In the genomic region with DNA sequence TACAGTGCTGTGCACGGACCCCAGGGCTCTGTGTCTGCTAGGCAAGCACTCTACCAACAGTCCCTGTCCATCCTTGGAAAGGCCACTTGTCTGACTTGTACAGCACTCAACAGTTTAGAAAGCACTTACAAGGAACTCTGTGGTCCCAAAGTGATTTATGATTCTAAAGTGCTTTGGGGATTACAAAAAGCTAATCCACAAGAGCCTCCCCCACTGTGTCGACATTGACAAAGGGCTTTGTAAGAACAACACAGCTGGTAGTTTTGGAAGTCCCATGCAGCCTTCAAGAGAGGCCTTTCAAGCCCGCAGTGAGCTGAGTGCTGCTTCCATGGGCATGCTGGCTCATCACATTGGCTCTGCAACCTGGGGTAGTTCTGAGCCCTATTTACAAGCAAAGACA, we compare ENCODE assay signal across 26 mouse cellular contexts. TPM values are rescaled to one million over a fixed set of nuclear protein-coding genes. Genes with fewer than 3 reads are reported as not detected.
DNase-seq lines count a peak whose midpoint lies in the region; ATAC-seq and TF ChIP-seq lines count a peak whose summit lies in the region.
"Had no signal": no experiment of that assay in that cellular context is flagged by ENCODE, and none has a peak within 500 bp of the region (broad histone marks: within the 10 kb centered on the region; RNA-seq: fewer than 3 reads in every experiment).

No protein-coding gene starts in this region.

- H3K9me3 ChIP-seq in liver, postnatal 0 days (ENCODE audit: low read length), result no peaks in the 10 kb centered on the region
- H3K9me3 ChIP-seq in stomach, embryonic 16.5 days (replicated peaks; ENCODE audit: control insufficient read depth, low read length), result no peaks in the 10 kb centered on the region
- no peaks in the 10 kb centered on the region for H3K9me3 ChIP-seq in forebrain, embryonic 16.5 days (ENCODE audit: control insufficient read depth, low read length)
- H3K9me3 ChIP-seq: embryonic facial prominence, embryonic 15.5 days; forebrain, embryonic 15.5 days; kidney, embryonic 15.5 days; liver, embryonic 12.5 days; midbrain, embryonic 15.5 days; neural tube, embryonic 12.5 days; stomach, embryonic 15.5 days had no signal

- H3K27ac ChIP-seq in liver, postnatal 0 days (ENCODE audit: low read depth), result peak overlapping the region; percentile 70; the same call in 1 of the 2 replicates
- peak overlapping the region; percentile 30 for H3K27ac ChIP-seq in bone marrow, adult 2 months (ENCODE audit: control insufficient read depth, insufficient read depth, low read depth, low read length, poor library complexity)
- H3K27ac ChIP-seq in stomach, embryonic 16.5 days (ENCODE audit: low read length), result no peak overlapping the region
- no peak overlapping the region for H3K27ac ChIP-seq in forebrain, embryonic 16.5 days (ENCODE audit: low read length)
- H3K27ac ChIP-seq: embryonic facial prominence, embryonic 15.5 days; forebrain, embryonic 15.5 days; hindbrain, embryonic 14.5 days; kidney, embryonic 15.5 days; liver, embryonic 12.5 days; midbrain, embryonic 15.5 days; neural tube, embryonic 12.5 days; stomach, embryonic 15.5 days had no signal

- H3K4me1 ChIP-seq in liver, postnatal 0 days (ENCODE audit: insufficient read depth), result peaks cover 10% of the 10 kb centered on the region
- peaks cover 7% of the 10 kb centered on the region for H3K4me1 ChIP-seq in bone marrow, adult 2 months (ENCODE audit: control insufficient read depth, insufficient read depth, low read length)
- peaks cover 28% of the 10 kb centered on the region; the same call in 1 of the 2 replicates for H3K4me1 ChIP-seq in stomach, embryonic 16.5 days (ENCODE audit: control insufficient read depth, insufficient read depth, low read length)
- H3K4me1 ChIP-seq in forebrain, embryonic 16.5 days (replicated peaks; ENCODE audit: control insufficient read depth, insufficient read depth, low read length), result peaks cover 19% of the 10 kb centered on the region

- TF ChIP-seq POLR2A in bone marrow, adult 2 months (IDR thresholded peaks at IDR 0.05; ENCODE audit: borderline replicate concordance, control insufficient read depth, low read depth, low read length), result no peak

- no peak for ATAC-seq in liver, postnatal 0 days
- ATAC-seq in stomach, embryonic 16.5 days (ENCODE audit: insufficient read depth, low FRiP score), result peak; percentile 45; the same call in 1 of the 2 replicates
- ATAC-seq in forebrain, embryonic 16.5 days, result no peak
- ATAC-seq: forebrain, embryonic 15.5 days; inflammation-experienced regulatory T-cells, adult 6 months; liver, embryonic 12.5 days; midbrain, embryonic 15.5 days had no signal

- no peaks in the 10 kb centered on the region for H3K36me3 ChIP-seq in liver, postnatal 0 days (replicated peaks; ENCODE audit: insufficient read depth, low read length)
- no peaks in the 10 kb centered on the region for H3K36me3 ChIP-seq in stomach, embryonic 16.5 days (ENCODE audit: control insufficient read depth, insufficient read depth, low read length)
- no peaks in the 10 kb centered on the region for H3K36me3 ChIP-seq in forebrain, embryonic 16.5 days (ENCODE audit: control insufficient read depth, insufficient read depth)
- H3K36me3 ChIP-seq: embryonic facial prominence, embryonic 15.5 days; forebrain, embryonic 15.5 days; kidney, embryonic 15.5 days; liver, embryonic 12.5 days; midbrain, embryonic 15.5 days; neural tube, embryonic 12.5 days; stomach, embryonic 15.5 days had no signal

- 50% methylated on average over 3 of the region's 3 CpGs for WGBS in liver, postnatal 0 days (ENCODE audit: insufficient replicate concordance)
- WGBS in bone marrow, adult 2 months, result 62% methylated on average over 3 of the region's 3 CpGs
- WGBS in stomach, embryonic 16.5 days, result 19% methylated on average over 3 of the region's 3 CpGs
- 13% methylated on average over 3 of the region's 3 CpGs for WGBS in forebrain, embryonic 16.5 days

- no peaks in the 10 kb centered on the region for H3K27me3 ChIP-seq in liver, postnatal 0 days (ENCODE audit: insufficient read depth, low read length)
- peaks cover 16% of the 10 kb centered on the region for H3K27me3 ChIP-seq in stomach, embryonic 16.5 days (ENCODE audit: control insufficient read depth, insufficient read depth, low read length)
- H3K27me3 ChIP-seq in forebrain, embryonic 16.5 days (replicated peaks; ENCODE audit: control insufficient read depth, insufficient read depth, low read length), result no peaks in the 10 kb centered on the region
- H3K27me3 ChIP-seq: embryonic facial prominence, embryonic 15.5 days; forebrain, embryonic 15.5 days; midbrain, embryonic 15.5 days had no signal

- no peak overlapping the region for H3K9ac ChIP-seq in liver, postnatal 0 days (replicated peaks)
- no peak overlapping the region for H3K9ac ChIP-seq in stomach, embryonic 16.5 days (ENCODE audit: low read length)
- H3K9ac ChIP-seq in forebrain, embryonic 16.5 days (replicated peaks; ENCODE audit: low read depth, low read length), result no peak overlapping the region
- H3K9ac ChIP-seq: embryonic facial prominence, embryonic 15.5 days; forebrain, embryonic 15.5 days; hindbrain, embryonic 14.5 days; kidney, embryonic 15.5 days; liver, embryonic 12.5 days; midbrain, embryonic 15.5 days; neural tube, embryonic 12.5 days; stomach, embryonic 15.5 days had no signal

- no peak overlapping the region for H3K4me3 ChIP-seq in liver, postnatal 0 days (ENCODE audit: low read depth, low read length)
- no peak overlapping the region for H3K4me3 ChIP-seq in bone marrow, adult 2 months (replicated peaks; ENCODE audit: control insufficient read depth, low read depth, low read length)
- no peak overlapping the region for H3K4me3 ChIP-seq in stomach, embryonic 16.5 days (replicated peaks; ENCODE audit: low read length)
- no peak overlapping the region for H3K4me3 ChIP-seq in forebrain, embryonic 16.5 days (replicated peaks; ENCODE audit: low read length)
- H3K4me3 ChIP-seq: embryonic facial prominence, embryonic 15.5 days; forebrain, embryonic 15.5 days; kidney, embryonic 15.5 days; liver, embryonic 12.5 days; midbrain, embryonic 15.5 days; neural tube, embryonic 12.5 days; stomach, embryonic 15.5 days had no signal

- no peak overlapping the region for H3K4me2 ChIP-seq in liver, postnatal 0 days (ENCODE audit: low read depth, low read length)
- no peak overlapping the region for H3K4me2 ChIP-seq in stomach, embryonic 16.5 days (ENCODE audit: low read depth, low read length)
- H3K4me2 ChIP-seq in forebrain, embryonic 16.5 days (ENCODE audit: low read length), result no peak overlapping the region
- H3K4me2 ChIP-seq: embryonic facial prominence, embryonic 15.5 days; forebrain, embryonic 15.5 days; hindbrain, embryonic 14.5 days; kidney, embryonic 15.5 days; liver, embryonic 12.5 days; midbrain, embryonic 15.5 days; neural tube, embryonic 12.5 days; stomach, embryonic 15.5 days had no signal

- no peak for TF ChIP-seq CTCF in liver, postnatal 0 days (IDR thresholded peaks at IDR 0.05; ENCODE audit: low read depth)
- no peak for TF ChIP-seq CTCF in bone marrow, adult 2 months (IDR thresholded peaks at IDR 0.05; ENCODE audit: control insufficient read depth, insufficient read depth, low read length)

- DNase-seq in liver, postnatal 0 days, result no peak
- DNase-seq in liver, result no peak
- DNase-seq in embryo, embryonic 11 days, result peak; percentile 66
- DNase-seq in adrenal gland, adult 2 months, result no peak
- DNase-seq: adrenal gland, postnatal 25 days; cerebellum, adult 11 months; cerebellum, postnatal 14 days; gastrocnemius, postnatal 36 days; lung, adult 2 months; lung, postnatal 14 days; thymus, adult 2 months; thymus, postnatal 4 days had no signal

- TF ChIP-seq EP300 in liver, postnatal 0 days (IDR thresholded peaks at IDR 0.05; ENCODE audit: low read depth), result no peak

RNA-seq across cellular contexts. Expression of gene Crb2, which starts 12.4 kb away (rescaled TPM):
- 0.16 and 0.19 TPM in 2 replicates for polyA plus RNA-seq in liver, postnatal 0 days (2015; fragmentation: Nextera tagmentation; extraction: Ambion mirVana)
- polyA plus RNA-seq in bone marrow, adult 2 months (2011; ENCODE audit: insufficient read depth, insufficient read length, low replicate concordance, missing spikeins), result not detected in 2 replicates
- 0.94 and 1.7 TPM in 2 replicates for polyA plus RNA-seq in stomach, embryonic 16.5 days (2015; fragmentation: Nextera tagmentation; extraction: Ambion mirVana)
- 5.0 and 5.7 TPM in 2 replicates for polyA plus RNA-seq in forebrain, embryonic 16.5 days (2015; fragmentation: Nextera tagmentation; extraction: Ambion mirVana)
- under 1 TPM; 0.32 to 0.73 TPM for total RNA-seq in adrenal gland, adult 2 months (2021)
- 0.47 and 0.86 TPM in 2 replicates for polyA plus RNA-seq in adrenal gland, adult 2 months (2012; rRNA removed)
- total RNA-seq: megakaryocyte, adult 5-6 weeks; MEL had no signal
- polyA plus RNA-seq: inflammation-experienced regulatory T-cells, adult 6 months had no signal

RNA-seq across cellular contexts. Expression of gene Strbp, which starts 60.0 kb away (rescaled TPM):
- 14.6 and 15.7 TPM in 2 replicates for polyA plus RNA-seq in liver, postnatal 0 days (2015; fragmentation: Nextera tagmentation; extraction: Ambion mirVana)
- 11.8 and 28.3 TPM in 2 replicates for polyA plus RNA-seq in bone marrow, adult 2 months (2011; ENCODE audit: insufficient read depth, insufficient read length, low replicate concordance, missing spikeins)
- 24.6 and 27.3 TPM in 2 replicates for polyA plus RNA-seq in stomach, embryonic 16.5 days (2015; fragmentation: Nextera tagmentation; extraction: Ambion mirVana)
- 111 and 113 TPM in 2 replicates for polyA plus RNA-seq in forebrain, embryonic 16.5 days (2015; fragmentation: Nextera tagmentation; extraction: Ambion mirVana)
- total RNA-seq in adrenal gland, adult 2 months (2021), result 10 to 100 TPM; 57.0 to 61.7 TPM
- 1.5 TPM in 2 replicates for polyA plus RNA-seq in adrenal gland, adult 2 months (2012; rRNA removed)

Comparison
In these comparisons a context has a peak if more than half of its experiments do, and no peak if none do; other contexts are left out.
1. H3K27ac ChIP-seq: peak in liver, postnatal 0 days (single experiment) and bone marrow, adult 2 months (single experiment); none in stomach, embryonic 16.5 days (single experiment) and forebrain, embryonic 16.5 days (single experiment).